Mouse (Mus musculus) neural tube, embryonic 15.5 days (tissue): ENCODE data around the gene Abl2. TPM values are rescaled to one million over a fixed set of nuclear protein-coding genes. Genes with fewer than 3 reads are reported as not detected.
"Not testable (repeated sequence)": the region's sequence is repeated elsewhere in the genome, so short reads cannot be mapped to it uniquely, and the experiment has no call there.

Source experiments
- ATAC-seq: fragments of 200-750 bp; cut with Nextera tagmentation; 2 replicates; pipeline ENCODE4 v1.8.0; 2017; ENCODE audit warnings: mild to moderate bottlenecking, moderate TSS enrichment, moderate library complexity; ENCODE audit not compliant: low FRiP score
- H3K27ac ChIP-seq: fragments of 300-500 bp; sonication (generic); replicated peaks from 2 replicates; pipeline ENCODE4 v1.5.1; 2015; ENCODE audit warnings: mild to moderate bottlenecking, inconsistent platforms
- H3K27me3 ChIP-seq: fragments of 300-500 bp; sonication (generic); replicated peaks from 2 replicates; pipeline ENCODE4 v1.6.1; 2015; ENCODE audit warnings: inconsistent platforms
- H3K36me3 ChIP-seq: fragments of 300-500 bp; sonication (generic); 2 replicates; pipeline ENCODE4 v1.6.1; 2015; ENCODE audit warnings: inconsistent platforms
- H3K4me1 ChIP-seq: fragments of 300-500 bp; sonication (generic); 2 replicates; pipeline ENCODE4 v1.6.1; 2015; ENCODE audit warnings: inconsistent platforms
- H3K4me2 ChIP-seq: fragments of 300-500 bp; sonication (generic); 2 replicates; pipeline ENCODE4 v1.6.1; 2015; ENCODE audit warnings: inconsistent platforms, mild to moderate bottlenecking, moderate library complexity
- H3K4me3 ChIP-seq: fragments of 300-500 bp; sonication (generic); replicated peaks from 2 replicates; pipeline ENCODE4 v1.5.1; 2015; ENCODE audit warnings: mild to moderate bottlenecking, inconsistent platforms
- H3K9ac ChIP-seq: fragments of 300-500 bp; sonication (generic); replicated peaks from 2 replicates; pipeline ENCODE4 v1.6.1; 2015; ENCODE audit warnings: mild to moderate bottlenecking, inconsistent platforms
- H3K9me3 ChIP-seq: fragments of 300-500 bp; sonication (generic); replicated peaks from 2 replicates; pipeline ENCODE4 v1.6.1; 2016; ENCODE audit warnings: inconsistent platforms
- WGBS: fragments of 180-500 bp; shearing (Covaris S2); methylation state at CpG from one replicate; pipeline ENCODE4 v1.1.7; 2015; ENCODE audit warnings: mixed read lengths; 5-methylcytosine and 5-hydroxymethylcytosine counted together
- polyA plus RNA-seq: library from polyadenylated mRNA; unstranded; fragments of >200 nt; fragmentation: Nextera tagmentation; extraction: Ambion mirVana; gene quantifications from 2 replicates; pipeline ENCODE4 v1.2.1, GENCODE M21; 2015

Gene Abl2
- polyA plus RNA-seq, 1 experiment from 2014 or later: 5.3 TPM

- H3K36me3 ChIP-seq: no peaks in the 10 kb centered on the region
- H3K4me1 ChIP-seq: peaks cover 2% of the 10 kb centered on the region; the same call in 1 of the 2 replicates
- WGBS: 88% methylated on average over 4 of the region's 4 CpGs
- H3K27me3 ChIP-seq: no peaks in the 10 kb centered on the region
- no peak overlapping the region for H3K9ac ChIP-seq
- no peak overlapping the region for H3K4me3 ChIP-seq
- ATAC-seq: no peak
- no peak overlapping the region for H3K4me2 ChIP-seq
- H3K27ac ChIP-seq: no peak overlapping the region
- H3K9me3 ChIP-seq: no peaks in the 10 kb centered on the region
These were observed 98.9 kb downstream of the Abl2 start for GRCm38 (mm10) chr1:156657523-156657922.

DNA sequence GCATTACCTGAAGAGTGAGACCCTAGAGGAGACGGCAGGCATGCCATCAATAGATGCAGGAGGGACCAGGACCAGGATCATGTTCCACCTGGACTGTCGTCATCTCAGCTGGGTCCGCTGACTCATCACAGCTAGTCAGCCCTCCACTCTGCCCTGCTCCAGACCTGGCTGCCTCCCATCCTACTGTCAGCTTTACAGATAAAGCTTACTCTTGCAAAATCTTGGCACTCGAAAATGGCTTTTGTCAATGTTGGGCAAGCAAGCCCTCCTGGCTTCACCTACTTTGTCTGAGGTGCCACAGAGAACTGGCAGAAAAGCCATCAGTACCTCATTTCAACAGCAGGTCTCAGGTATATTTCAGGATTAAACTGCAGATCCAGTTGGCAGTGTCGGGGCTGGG is 100.1 kb downstream of the Abl2 start:
- Histone ChIP-seq H3K4me2 (no peak overlapping the region), H3K36me3 (no peaks in the 10 kb centered on the region), H3K4me1 (no peaks in the 10 kb centered on the region), H3K27me3 (no peaks in the 10 kb centered on the region), H3K9me3 (no peaks in the 10 kb centered on the region), H3K27ac (no peak overlapping the region), H3K9ac (no peak overlapping the region), H3K4me3 (no peak overlapping the region)
- WGBS: 91% methylated on average over 5 of the region's 5 CpGs
- ATAC-seq: no peak

GRCm38 (mm10) chr1:156659906-156660659 is 101.5 kb downstream of the Abl2 start:
- H3K4me1 ChIP-seq: no peaks in the 10 kb centered on the region
- no peaks in the 10 kb centered on the region for H3K27me3 ChIP-seq
- no peaks in the 10 kb centered on the region for H3K9me3 ChIP-seq
- no peak overlapping the region for H3K27ac ChIP-seq
- 88% methylated on average over 13 of the region's 13 CpGs for WGBS
- no peaks in the 10 kb centered on the region for H3K36me3 ChIP-seq
- H3K4me3 ChIP-seq: no peak overlapping the region
- no peak overlapping the region for H3K4me2 ChIP-seq
- no peak for ATAC-seq
- H3K9ac ChIP-seq: no peak overlapping the region

DNA sequence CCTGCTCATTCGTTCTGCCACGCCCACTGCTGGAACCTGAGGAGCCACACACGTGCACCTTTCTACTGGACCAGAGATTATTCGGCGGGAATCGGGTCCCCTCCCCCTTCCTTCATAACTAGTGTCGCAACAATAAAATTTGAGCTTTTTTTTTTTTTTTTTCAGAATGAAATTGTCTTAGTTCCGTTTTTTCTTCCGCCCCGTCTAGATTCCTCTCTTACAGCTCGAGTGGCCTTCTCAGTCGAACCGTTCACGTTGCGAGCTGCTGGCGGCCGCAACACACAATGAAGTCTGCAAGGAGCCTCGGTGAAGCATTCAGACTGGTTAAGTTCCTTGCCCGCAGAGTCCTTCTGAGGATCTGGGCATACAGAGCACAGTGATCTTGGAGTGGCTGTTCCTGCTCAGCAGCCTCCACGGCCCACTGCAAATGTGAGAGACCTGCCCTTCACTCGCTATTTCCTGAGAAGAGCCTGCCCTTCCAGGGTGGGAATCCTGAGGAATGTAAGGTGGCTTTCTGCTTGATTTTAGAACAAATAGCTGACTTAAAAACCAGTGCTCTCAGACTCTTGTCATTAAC is 102.2 kb downstream of the Abl2 start:
- 85% methylated on average over 21 of the region's 21 CpGs for WGBS
- not testable (repeated sequence) for H3K27me3 ChIP-seq, H3K36me3 ChIP-seq, H3K27ac ChIP-seq, H3K9me3 ChIP-seq, H3K4me3 ChIP-seq, H3K4me1 ChIP-seq, ATAC-seq, H3K4me2 ChIP-seq, H3K9ac ChIP-seq

DNA sequence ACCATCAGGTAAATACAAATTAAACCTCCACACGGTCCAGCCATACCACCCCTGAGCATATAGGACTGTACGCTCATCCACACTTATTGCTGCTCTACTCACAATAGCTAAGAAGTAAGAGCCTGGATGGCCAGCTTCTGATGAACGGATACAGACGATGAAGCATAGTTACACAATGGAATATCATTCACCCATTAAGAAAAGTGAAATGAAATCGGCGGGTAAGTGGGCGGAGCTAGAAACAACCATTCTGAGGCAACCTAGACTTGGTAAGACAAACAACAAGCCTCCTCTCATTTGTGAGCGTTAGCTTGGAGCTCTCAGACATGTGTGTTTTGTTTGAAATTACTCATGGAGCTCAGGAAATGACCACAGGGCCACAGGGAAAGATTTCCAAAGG is 107.2 kb downstream of the Abl2 start:
- no peak for ATAC-seq
- 93% methylated on average over 8 of the region's 8 CpGs for WGBS
- H3K4me1 ChIP-seq: 0 out of 2 replicates have a peak, but pooled peaks cover 5% of the 10 kb centered on the region

DNA sequence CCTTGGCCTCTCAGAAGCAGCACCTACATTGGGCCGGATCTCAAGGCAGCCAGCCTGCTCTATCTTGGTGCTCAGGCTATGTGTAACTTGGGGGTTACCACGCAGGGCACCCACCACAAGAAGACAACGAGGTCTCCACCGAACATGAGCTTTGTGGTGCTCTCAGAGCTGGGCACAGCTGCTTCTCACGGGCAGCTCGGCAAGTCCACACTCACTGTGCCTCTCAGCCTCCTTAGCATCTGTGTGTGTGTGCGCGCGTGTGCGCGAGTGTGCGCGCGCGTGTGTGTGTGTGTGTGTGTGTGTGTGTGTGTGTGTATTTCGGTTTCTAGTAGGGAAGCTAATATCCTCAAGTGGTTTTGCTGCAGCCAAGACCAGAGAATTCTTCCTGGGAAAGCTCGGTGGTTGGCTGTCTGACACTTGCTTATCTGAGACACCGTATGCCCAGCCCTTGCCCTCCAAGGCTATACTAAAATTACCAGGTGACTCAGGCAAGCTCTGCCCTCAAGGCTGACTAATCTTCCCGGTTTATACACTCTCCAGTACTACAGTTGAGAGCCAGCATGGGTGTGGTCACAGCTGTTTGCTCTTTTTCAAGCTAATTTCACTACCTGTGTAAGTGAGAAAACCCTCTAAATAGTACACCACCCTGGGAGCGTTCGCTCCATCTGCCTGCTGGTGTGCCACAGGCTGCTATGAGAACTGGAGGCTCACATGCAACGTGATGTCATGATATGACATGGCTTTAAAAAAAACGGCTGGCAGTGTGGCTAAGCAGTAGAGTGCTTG is 108.7 kb downstream of the Abl2 start:
- H3K27ac ChIP-seq: no peak overlapping the region
- H3K36me3 ChIP-seq: no peaks in the 10 kb centered on the region
- WGBS: 90% methylated on average over 23 of the region's 23 CpGs
- H3K4me1 ChIP-seq: 0 out of 2 replicates have a peak, but pooled peaks cover 5% of the 10 kb centered on the region
- H3K4me2 ChIP-seq: no peak overlapping the region
- H3K9ac ChIP-seq: no peak overlapping the region
- H3K27me3 ChIP-seq: no peaks in the 10 kb centered on the region
- no peak overlapping the region for H3K4me3 ChIP-seq
- no peaks in the 10 kb centered on the region for H3K9me3 ChIP-seq
- ATAC-seq: no peak

More for the DNA sequence above, 107.2 kb downstream of the Abl2 start:
- Histone ChIP-seq H3K9ac (no peak overlapping the region), H3K9me3 (no peaks in the 10 kb centered on the region), H3K27ac (no peak overlapping the region), H3K27me3 (no peaks in the 10 kb centered on the region), H3K4me2 (no peak overlapping the region), H3K4me3 (no peak overlapping the region), H3K36me3 (no peaks in the 10 kb centered on the region)

GRCm38 (mm10) chr1:156668602-156669001 is 110.0 kb downstream of the Abl2 start:
- no peaks in the 10 kb centered on the region for H3K9me3 ChIP-seq
- H3K27ac ChIP-seq: no peak overlapping the region
- no peak overlapping the region for H3K9ac ChIP-seq
- H3K4me1 ChIP-seq: peaks cover 15% of the 10 kb centered on the region
- H3K4me2 ChIP-seq: no peak overlapping the region
- 26% methylated on average over 5 of the region's 5 CpGs for WGBS
- H3K27me3 ChIP-seq: no peaks in the 10 kb centered on the region
- no peaks in the 10 kb centered on the region for H3K36me3 ChIP-seq
- H3K4me3 ChIP-seq: no peak overlapping the region
- ATAC-seq: no peak

DNA sequence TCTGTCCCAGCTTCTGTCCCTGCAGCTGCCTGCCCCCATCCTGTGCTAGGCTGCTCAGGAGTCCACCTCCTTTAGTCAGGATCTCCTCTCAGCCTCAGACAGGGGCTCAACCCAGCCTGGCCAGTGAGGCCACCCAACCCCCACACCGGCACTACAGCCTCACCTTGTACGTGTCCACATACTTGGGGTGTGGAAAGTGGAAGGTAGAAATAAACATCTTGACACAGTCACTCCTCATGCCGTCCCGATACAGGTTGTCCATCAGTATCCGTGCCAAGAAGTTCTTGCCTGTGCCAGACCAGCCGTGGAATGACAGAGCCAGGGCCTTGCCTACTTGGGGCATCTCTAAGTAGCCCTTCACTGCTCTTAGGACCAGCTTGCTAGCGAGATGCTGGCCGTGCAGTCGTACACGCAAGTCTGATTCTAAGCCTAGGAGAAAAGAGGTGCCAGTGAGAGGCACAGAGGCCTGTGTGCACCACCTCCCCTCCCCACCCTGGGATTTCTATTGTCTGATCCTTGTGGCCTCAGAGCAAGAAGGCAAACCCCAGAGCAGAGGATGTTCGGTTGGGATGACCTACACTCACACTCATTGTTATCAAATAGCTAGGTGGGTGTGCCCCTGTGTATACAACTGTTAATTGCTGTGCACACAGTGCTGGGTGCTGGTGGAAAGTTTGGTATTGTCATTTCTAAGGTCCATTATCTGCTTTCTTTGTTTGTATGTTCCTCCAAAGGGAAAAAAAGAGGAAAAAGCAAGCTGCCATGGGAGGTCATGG is 110.8 kb downstream of the Abl2 start:
- Histone ChIP-seq H3K36me3 (no peaks in the 10 kb centered on the region), H3K4me3 (no peak overlapping the region), H3K27me3 (0 out of 2 replicates have a peak, but pooled peaks cover under 1% of the 10 kb centered on the region), H3K4me1 (peaks cover 23% of the 10 kb centered on the region), H3K4me2 (no peak overlapping the region), H3K27ac (no peak overlapping the region), H3K9me3 (no peaks in the 10 kb centered on the region), H3K9ac (no peak overlapping the region)
- ATAC-seq: no peak
- WGBS: 41% methylated on average over 11 of the region's 11 CpGs

DNA sequence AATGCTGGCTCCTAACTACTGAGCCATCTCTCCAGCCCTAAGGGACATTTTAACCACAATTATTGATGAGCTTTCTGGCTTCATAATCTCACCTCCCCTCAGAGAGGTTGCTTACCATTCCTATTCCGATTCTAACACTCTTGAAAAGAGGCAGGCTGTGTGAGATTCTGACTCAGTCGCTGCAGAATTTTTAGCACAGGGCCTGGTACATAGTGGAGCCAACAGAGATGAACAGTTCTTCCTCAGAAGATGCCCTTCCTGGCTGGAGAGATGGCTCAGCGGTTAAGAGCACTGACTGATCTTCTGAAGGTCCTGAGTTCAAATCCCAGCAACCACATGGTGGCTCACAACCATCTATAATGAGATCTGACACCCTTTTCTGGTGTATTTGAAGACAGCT is 113.3 kb downstream of the Abl2 start:
- Histone ChIP-seq H3K9me3 (no peaks in the 10 kb centered on the region), H3K4me2 (no peak overlapping the region), H3K4me3 (no peak overlapping the region), H3K9ac (no peak overlapping the region), H3K27me3 (0 out of 2 replicates have a peak, but pooled peaks cover 7% of the 10 kb centered on the region), H3K4me1 (peaks cover 25% of the 10 kb centered on the region), H3K27ac (no peak overlapping the region), H3K36me3 (no peaks in the 10 kb centered on the region)
- 88% methylated on average over 3 of the region's 3 CpGs for WGBS
- ATAC-seq: no peak

GRCm38 (mm10) chr1:156672720-156673475 is 114.3 kb downstream of the Abl2 start:
- H3K27ac ChIP-seq: no peak overlapping the region

More at GRCm38 (mm10) chr1:156672720-156673475, 114.3 kb downstream of the Abl2 start:
- Histone ChIP-seq H3K4me1 (peaks cover 25% of the 10 kb centered on the region), H3K27me3 (0 out of 2 replicates have a peak, but pooled peaks cover 7% of the 10 kb centered on the region), H3K9ac (no peak overlapping the region), H3K36me3 (no peaks in the 10 kb centered on the region), H3K9me3 (no peaks in the 10 kb centered on the region), H3K4me2 (peak overlapping the region; percentile 92), H3K4me3 (peak overlapping the region; percentile 46)
- 0 out of 2 replicates have a peak, but pooled peaks have one; percentile 3 for ATAC-seq
- 7% methylated on average over 14 of the region's 14 CpGs for WGBS
